Mouse (Mus musculus) neutrophil, adult 65 days (primary cell): ENCODE data around the gene Lyrm1. TPM values are rescaled to one million over a fixed set of nuclear protein-coding genes. Genes with fewer than 3 reads are reported as not detected.

ENCODE experiments used
- total RNA-seq: library from RNA; stranded (reverse); gene quantifications from 2 replicates; pipeline ENCODE4 v1.2.4, GENCODE M21; 2023

The Lyrm1 gene
- 5.4 and 6.2 TPM in 2 replicates for total RNA-seq

GRCm38 (mm10) chr7:119895639-119896512 lies at the start of gene Lyrm1, which contains the start of gene Dcun1d3:
Gene Lyrm1, plus strand, starts transcription at chr7:119895861.
Gene Dcun1d3, minus strand, starts transcription at chr7:119896298.

Other genes with a start within 250 kb of the Lyrm1 start
- not detected in 2 replicates for gene Acsm4, start 205.8 kb upstream of the Lyrm1 start, total RNA-seq
- 13.7 and 18.0 TPM in 2 replicates for gene Thumpd1, start 175.1 kb upstream of the Lyrm1 start, total RNA-seq
- gene Acsm3, start 134.9 kb upstream of the Lyrm1 start, total RNA-seq, result not detected in 2 replicates
- 8.9 and 13.4 TPM in 2 replicates for gene Rexo5, start 101.9 kb upstream of the Lyrm1 start, total RNA-seq
- 2.3 and 3.3 TPM in 2 replicates for gene Eri2, start 101.8 kb upstream of the Lyrm1 start, total RNA-seq
- gene Dcun1d3, start 437 bp downstream of the Lyrm1 start, total RNA-seq, result 16.0 and 23.1 TPM in 2 replicates
- not detected in 2 replicates for gene Dnah3, start 199.4 kb downstream of the Lyrm1 start, total RNA-seq
- gene Tmem159, start 206.5 kb downstream of the Lyrm1 start, total RNA-seq, result 6.3 and 9.7 TPM in 2 replicates
- not detected in 2 replicates for gene Zp2, start 249.4 kb downstream of the Lyrm1 start, total RNA-seq